Comparison of ENCODE assay signal across 9 mouse cellular contexts in the genomic region with DNA sequence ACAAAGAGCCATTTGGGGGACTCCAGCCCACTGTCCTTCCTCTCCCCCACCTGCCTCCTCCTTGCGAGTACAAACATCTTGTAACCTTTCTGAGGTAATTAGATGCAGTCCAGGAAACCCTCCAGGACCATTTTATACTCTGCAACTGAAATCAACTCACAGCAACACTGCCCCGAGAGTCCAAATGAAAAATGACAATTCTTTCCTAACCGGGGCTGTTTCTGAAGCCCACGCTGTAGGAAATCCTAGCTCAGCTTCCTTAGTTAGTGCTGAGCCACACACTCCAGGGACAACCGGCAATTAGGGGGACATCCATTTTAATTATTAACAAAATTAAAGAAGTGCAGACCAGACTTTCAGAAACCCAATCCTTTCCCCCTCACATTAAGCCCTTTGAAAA.
DNase-seq lines count a peak whose midpoint lies in the region; ATAC-seq and TF ChIP-seq lines count a peak whose summit lies in the region.
"Had no signal": no experiment of that assay in that cellular context is flagged by ENCODE, and none has a peak within 500 bp of the region (broad histone marks: within the 10 kb centered on the region; RNA-seq: fewer than 3 reads in every experiment).

No protein-coding gene starts in this region.

- WGBS in lung, embryonic 16.5 days: 23% methylated on average over 5 of the region's 5 CpGs
- 17% methylated on average over 5 of the region's 5 CpGs for WGBS in forebrain, embryonic 15.5 days
- 5% methylated on average over 5 of the region's 5 CpGs for WGBS in limb, embryonic 12.5 days
- WGBS in stomach, postnatal 0 days: 20% methylated on average over 5 of the region's 5 CpGs

- no peak for TF ChIP-seq EP300 in stomach, postnatal 0 days (optimal IDR thresholded peaks at IDR 0.05)

- TF ChIP-seq CTCF in stomach, postnatal 0 days (IDR thresholded peaks at IDR 0.05; ENCODE audit: low read depth): peak; percentile 52

- no peak overlapping the region for H3K27ac ChIP-seq in lung, embryonic 16.5 days (ENCODE audit: low read length)
- 0 out of 2 replicates have a peak overlapping the region, but pooled peaks have one; percentile 33 for H3K27ac ChIP-seq in forebrain, embryonic 15.5 days (replicated peaks)
- peak overlapping the region; percentile 78 for H3K27ac ChIP-seq in limb, embryonic 12.5 days
- H3K27ac ChIP-seq in stomach, postnatal 0 days (replicated peaks): no peak overlapping the region

- H3K9ac ChIP-seq in lung, embryonic 16.5 days (ENCODE audit: low read length): peak overlapping the region; percentile 3; the same call in 1 of the 2 replicates
- H3K9ac ChIP-seq in forebrain, embryonic 15.5 days (replicated peaks): peak overlapping the region; percentile 80; the same call in 1 of the 2 replicates
- peak overlapping the region; percentile 47; the same call in 1 of the 2 replicates for H3K9ac ChIP-seq in limb, embryonic 12.5 days (replicated peaks)
- H3K9ac ChIP-seq in stomach, postnatal 0 days (ENCODE audit: low read length): no peak overlapping the region

- peak overlapping the region; percentile 87 for H3K4me3 ChIP-seq in lung, embryonic 16.5 days (ENCODE audit: low read length)
- peak overlapping the region; percentile 75 for H3K4me3 ChIP-seq in forebrain, embryonic 15.5 days
- H3K4me3 ChIP-seq in limb, embryonic 12.5 days (replicated peaks): peak overlapping the region; percentile 85
- peak overlapping the region; percentile 0; the same call in 1 of the 2 replicates for H3K4me3 ChIP-seq in stomach, postnatal 0 days (ENCODE audit: low read depth, low read length)

- H3K27me3 ChIP-seq in lung, embryonic 16.5 days (ENCODE audit: control insufficient read depth, insufficient read depth, low read depth, low read length): no peaks in the 10 kb centered on the region
- no peaks in the 10 kb centered on the region for H3K27me3 ChIP-seq in forebrain, embryonic 15.5 days
- H3K27me3 ChIP-seq in limb, embryonic 12.5 days: peaks cover 16% of the 10 kb centered on the region
- H3K27me3 ChIP-seq in stomach, postnatal 0 days (ENCODE audit: control insufficient read depth, insufficient read depth, low read length): no peaks in the 10 kb centered on the region

- H3K9me3 ChIP-seq in lung, embryonic 16.5 days (ENCODE audit: control insufficient read depth, low read length): no peaks in the 10 kb centered on the region
- no peaks in the 10 kb centered on the region for H3K9me3 ChIP-seq in forebrain, embryonic 15.5 days
- H3K9me3 ChIP-seq in limb, embryonic 12.5 days: no peaks in the 10 kb centered on the region
- H3K9me3 ChIP-seq in stomach, postnatal 0 days (ENCODE audit: control insufficient read depth, low read length): no peaks in the 10 kb centered on the region

- peaks cover 52% of the 10 kb centered on the region for H3K4me1 ChIP-seq in lung, embryonic 16.5 days (replicated peaks; ENCODE audit: control insufficient read depth, insufficient read depth, low read length)
- peaks cover 78% of the 10 kb centered on the region for H3K4me1 ChIP-seq in forebrain, embryonic 15.5 days
- H3K4me1 ChIP-seq in limb, embryonic 12.5 days (replicated peaks): peaks cover 91% of the 10 kb centered on the region
- H3K4me1 ChIP-seq in stomach, postnatal 0 days (replicated peaks; ENCODE audit: control insufficient read depth, insufficient read depth): peaks cover 18% of the 10 kb centered on the region

- 0 out of 2 replicates have a peak, but pooled peaks cover 2% of the 10 kb centered on the region for H3K36me3 ChIP-seq in lung, embryonic 16.5 days (ENCODE audit: control insufficient read depth, insufficient read depth, low read length)
- H3K36me3 ChIP-seq in forebrain, embryonic 15.5 days: no peaks in the 10 kb centered on the region
- peaks cover 38% of the 10 kb centered on the region for H3K36me3 ChIP-seq in limb, embryonic 12.5 days
- peaks cover 5% of the 10 kb centered on the region; the same call in 1 of the 2 replicates for H3K36me3 ChIP-seq in stomach, postnatal 0 days (ENCODE audit: control insufficient read depth, insufficient read depth, low read length)

- DNase-seq in lung, postnatal 10 days: no peak
- DNase-seq in stomach, postnatal 0 days (ENCODE audit: low spot score): no peak
- no peak for DNase-seq in retina, embryonic 14.5 days (ENCODE audit: low spot score)
- DNase-seq in Muller cell, postnatal 12 days (ENCODE audit: inconsistent ontology term): no peak
- DNase-seq: left cerebral cortex, postnatal 4 days had no signal

- peak overlapping the region; percentile 79 for H3K4me2 ChIP-seq in lung, embryonic 16.5 days (ENCODE audit: low read depth, low read length)
- peak overlapping the region; percentile 85 for H3K4me2 ChIP-seq in forebrain, embryonic 15.5 days (replicated peaks)
- H3K4me2 ChIP-seq in limb, embryonic 12.5 days: peak overlapping the region; percentile 75
- H3K4me2 ChIP-seq in stomach, postnatal 0 days (replicated peaks; ENCODE audit: low read depth): peak overlapping the region; percentile 72
- H3K4me2 ChIP-seq: heart, embryonic 11.5 days had no signal

- ATAC-seq in lung, embryonic 16.5 days (ENCODE audit: low read depth): no peak
- ATAC-seq in forebrain, embryonic 15.5 days (replicated peaks): no peak
- ATAC-seq in limb, embryonic 12.5 days (ENCODE audit: insufficient number of reproducible peaks, insufficient read depth, low FRiP score, low TSS enrichment, low read depth): no peak
- ATAC-seq in stomach, postnatal 0 days (ENCODE audit: low FRiP score, low TSS enrichment): no peak

Comparison
In these comparisons a context has a peak if more than half of its experiments do, and no peak if none do; other contexts are left out.
1. H3K27ac ChIP-seq: peak in forebrain, embryonic 15.5 days (single experiment) and limb, embryonic 12.5 days (single experiment); none in lung, embryonic 16.5 days (single experiment) and stomach, postnatal 0 days (single experiment).
2. H3K4me3 ChIP-seq: peak in every context shown above with its lines; median percentile 87 in lung, embryonic 16.5 days; 85 in limb, embryonic 12.5 days; 75 in forebrain, embryonic 15.5 days; 0 in stomach, postnatal 0 days.
3. Peak in every context shown above with its lines, with median percentiles within 50 percentile points of each other: H3K4me2 ChIP-seq.